14 mouse cellular contexts compared by ENCODE assay signal in genomic region chr15:32223028-32223427, GRCm38 (mm10). TPM values are rescaled to one million over a fixed set of nuclear protein-coding genes. Genes with fewer than 3 reads are reported as not detected.
"Had no signal": no experiment of that assay in that cellular context is flagged by ENCODE, and none has a peak within 500 bp of the region (broad histone marks: within the 10 kb centered on the region; RNA-seq: fewer than 3 reads in every experiment).

No protein-coding gene starts in this region.

- DNase-seq: left cerebral cortex, postnatal 4 days; lung, adult 18-20 months; midbrain, embryonic 14.5 days; right cerebral cortex, postnatal 4 days; spleen, adult 18-20 months; thymus, adult 18-20 months; thymus, postnatal 14 days had no signal

RNA-seq across cellular contexts. Expression of gene Sema5a, which starts 21.6 kb away (rescaled TPM):
- total RNA-seq: megakaryocyte progenitor cell, adult 5-6 weeks had no signal

RNA-seq across cellular contexts. Expression of gene Tas2r119, which starts 45.9 kb away (rescaled TPM):
- total RNA-seq: layer of hippocampus, adult 8-10 months; layer of hippocampus, postnatal 14 days; left cerebral cortex, adult 18-20 months; left cerebral cortex, postnatal 10 days; left cerebral cortex, postnatal 4 days; liver, adult 2 months; megakaryocyte progenitor cell, adult 5-6 weeks; neutrophil, adult 5-6 weeks had no signal
